Mouse (Mus musculus): ENCODE measurements at regions not wholly inside any gene's neighbourhood (a gene's known extent, or its start where the extent isn't known, plus 50 kb on each side); places are given as distances from the start of the nearest gene placed in this dataset.

DNA sequence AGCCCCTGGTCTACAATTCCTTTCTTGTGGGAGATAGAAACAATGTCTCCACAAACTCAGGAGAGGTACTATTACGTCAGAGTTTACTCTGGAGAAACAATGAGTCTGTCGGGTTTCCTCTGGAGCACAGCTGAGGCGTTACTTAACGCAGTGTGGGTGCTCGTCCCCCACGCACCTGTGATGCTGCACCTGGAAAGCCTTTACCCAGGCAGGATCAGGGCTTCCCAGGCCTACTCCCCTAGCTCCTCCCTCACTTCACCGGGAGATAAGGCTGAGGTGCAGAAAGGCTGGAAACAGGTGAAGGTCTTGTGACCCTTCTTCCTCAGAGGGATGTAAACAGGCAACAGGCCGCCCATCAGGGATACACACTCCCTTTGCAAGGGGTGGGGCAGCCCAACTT, 80.7 kb upstream of the Nr5a2 start:
- no peak overlapping the region for H3K4me3 ChIP-seq (ENCODE audit: insufficient read depth in 1 of 2, low read depth in 1 of 2, low read length in 2 of 2, poor library complexity in 1 of 2, severe bottlenecking in 1 of 2)
- H3K9me3 ChIP-seq (ENCODE audit: control insufficient read depth, insufficient read depth, low read depth, low read length) = no peaks in the 10 kb centered on the region
- in situ Hi-C loops (cut with MboI; ENCODE audit: low sequenced_read_pairs in 2 of 2, unreplicated experiment in 2 of 2) = no loop called here
- no peak overlapping the region for H3K27ac ChIP-seq (ENCODE audit: insufficient read depth, low read depth, low read length, poor library complexity, severe bottlenecking)
- DNase-seq (ENCODE audit: low read depth, low spot score) = no peak
- no peak overlapping the region for H3K9ac ChIP-seq (ENCODE audit: insufficient read depth, low read depth, low read length, poor library complexity, severe bottlenecking)
- TF ChIP-seq MAFK (IDR thresholded peaks at IDR 0.05; ENCODE audit: insufficient read depth, low read depth, low read length) (no peak), HCFC1 (IDR thresholded peaks at IDR 0.05; ENCODE audit: borderline replicate concordance, insufficient read depth, low read length) (no peak), ZNF384 (IDR thresholded peaks at IDR 0.05; ENCODE audit: low read depth, low read length) (no peak), CHD2 (IDR thresholded peaks at IDR 0.05; ENCODE audit: low read depth, low read length) (no peak), ZC3H11A (IDR thresholded peaks at IDR 0.05; ENCODE audit: borderline replicate concordance, low read depth, low read length) (no peak)
- H3K36me3 ChIP-seq (ENCODE audit: control insufficient read depth, insufficient read depth, low read length, poor library complexity, severe bottlenecking) = no peaks in the 10 kb centered on the region
- H3K4me1 ChIP-seq (ENCODE audit: control insufficient read depth in 2 of 2, insufficient read depth in 2 of 2, low read length in 2 of 2, poor library complexity in 1 of 2) = peaks cover 0 to 2% of the 10 kb centered on the region in 2 experiments; a peak in 1 of 4 replicates

DNA sequence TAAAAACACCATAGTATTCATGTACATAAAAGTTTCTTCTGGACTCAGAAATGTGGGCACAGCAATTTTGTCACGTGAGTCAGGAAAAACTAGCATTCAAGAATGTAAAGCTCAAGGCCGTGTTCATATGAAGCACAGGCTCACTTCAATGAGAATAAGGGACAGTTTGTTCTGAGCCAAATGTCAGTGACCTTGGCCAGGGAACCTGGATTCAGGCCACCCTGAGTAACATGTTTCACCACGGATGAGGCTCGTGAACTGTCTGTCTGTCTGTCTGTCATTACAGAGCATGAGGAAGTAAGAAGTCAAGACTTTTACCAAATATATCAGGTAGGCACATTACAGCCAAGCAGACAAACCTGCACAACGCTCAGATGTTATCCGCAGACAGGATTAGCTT, 74.3 kb upstream of the Nr5a2 start:
- in situ Hi-C loops (cut with MboI; ENCODE audit: low sequenced_read_pairs in 2 of 2, unreplicated experiment in 2 of 2) = no loop called here
- no peaks in the 10 kb centered on the region for H3K4me1 ChIP-seq (ENCODE audit: control insufficient read depth in 2 of 2, insufficient read depth in 2 of 2, low read length in 2 of 2, poor library complexity in 1 of 2)

GRCm38 (mm10) chr1:137033679-137034078, 73.4 kb upstream of the Nr5a2 start:
- DNase-seq (ENCODE audit: low read depth, low spot score) = no peak
- TF ChIP-seq HCFC1 (IDR thresholded peaks at IDR 0.05; ENCODE audit: borderline replicate concordance, insufficient read depth, low read length) = no peak
- Histone ChIP-seq H3K36me3 (ENCODE audit: control insufficient read depth, insufficient read depth, low read length, poor library complexity, severe bottlenecking) (no peaks in the 10 kb centered on the region), H3K4me3 (ENCODE audit: insufficient read depth in 1 of 2, low read depth in 1 of 2, low read length in 2 of 2, poor library complexity in 1 of 2, severe bottlenecking in 1 of 2) (no peak overlapping the region), H3K4me1 (ENCODE audit: control insufficient read depth in 2 of 2, insufficient read depth in 2 of 2, low read length in 2 of 2, poor library complexity in 1 of 2) (no peaks in the 10 kb centered on the region), H3K9ac (ENCODE audit: insufficient read depth, low read depth, low read length, poor library complexity, severe bottlenecking) (no peak overlapping the region), H3K9me3 (ENCODE audit: control insufficient read depth, insufficient read depth, low read depth, low read length) (no peaks in the 10 kb centered on the region), H3K27ac (ENCODE audit: insufficient read depth, low read depth, low read length, poor library complexity, severe bottlenecking) (no peak overlapping the region)
- in situ Hi-C loops (cut with MboI; ENCODE audit: low sequenced_read_pairs in 2 of 2, unreplicated experiment in 2 of 2) = no loop called here

More for the DNA sequence above, 74.3 kb upstream of the Nr5a2 start:
- H3K27ac ChIP-seq (ENCODE audit: insufficient read depth, low read depth, low read length, poor library complexity, severe bottlenecking) = no peak overlapping the region
- no peaks in the 10 kb centered on the region for H3K9me3 ChIP-seq (ENCODE audit: control insufficient read depth, insufficient read depth, low read depth, low read length)
- no peak overlapping the region for H3K4me3 ChIP-seq (ENCODE audit: insufficient read depth in 1 of 2, low read depth in 1 of 2, low read length in 2 of 2, poor library complexity in 1 of 2, severe bottlenecking in 1 of 2)
- H3K36me3 ChIP-seq (ENCODE audit: control insufficient read depth, insufficient read depth, low read length, poor library complexity, severe bottlenecking) = no peaks in the 10 kb centered on the region
- TF ChIP-seq MAFK (IDR thresholded peaks at IDR 0.05; ENCODE audit: insufficient read depth, low read depth, low read length) (no peak), HCFC1 (IDR thresholded peaks at IDR 0.05; ENCODE audit: borderline replicate concordance, insufficient read depth, low read length) (no peak), ZC3H11A (IDR thresholded peaks at IDR 0.05; ENCODE audit: borderline replicate concordance, low read depth, low read length) (no peak), ZNF384 (IDR thresholded peaks at IDR 0.05; ENCODE audit: low read depth, low read length) (no peak), CHD2 (IDR thresholded peaks at IDR 0.05; ENCODE audit: low read depth, low read length) (no peak)
- no peak overlapping the region for H3K9ac ChIP-seq (ENCODE audit: insufficient read depth, low read depth, low read length, poor library complexity, severe bottlenecking)
- no peak for DNase-seq (ENCODE audit: low read depth, low spot score)

DNA sequence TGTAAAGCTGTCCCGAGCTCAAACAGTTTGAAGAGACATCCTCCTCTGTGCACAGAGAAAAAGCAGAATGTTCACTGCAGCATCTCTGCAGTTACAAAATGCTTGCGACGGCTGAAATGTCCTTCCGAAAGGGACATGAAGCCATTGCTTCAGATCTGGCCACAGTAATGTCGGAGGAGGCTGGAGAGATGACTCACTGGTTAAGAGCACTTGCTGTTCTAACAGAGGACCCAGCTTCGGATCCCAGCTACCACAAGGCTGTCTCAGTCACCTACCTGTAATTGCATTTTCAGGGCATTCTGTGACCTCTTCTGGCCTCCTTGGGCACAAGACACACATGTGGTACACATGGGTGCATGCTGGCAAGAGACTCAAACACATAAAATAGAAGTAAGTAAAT, 63.5 kb upstream of the Nr5a2 start:
- in situ Hi-C loops (cut with MboI; ENCODE audit: low sequenced_read_pairs in 2 of 2, unreplicated experiment in 2 of 2) = no loop called here
- Histone ChIP-seq H3K27ac (ENCODE audit: insufficient read depth, low read depth, low read length, poor library complexity, severe bottlenecking) (no peak overlapping the region), H3K9me3 (ENCODE audit: control insufficient read depth, insufficient read depth, low read depth, low read length) (no peaks in the 10 kb centered on the region), H3K9ac (ENCODE audit: insufficient read depth, low read depth, low read length, poor library complexity, severe bottlenecking) (no peak overlapping the region), H3K4me1 (ENCODE audit: control insufficient read depth in 2 of 2, insufficient read depth in 2 of 2, low read length in 2 of 2, poor library complexity in 1 of 2) (no peaks in the 10 kb centered on the region), H3K36me3 (ENCODE audit: control insufficient read depth, insufficient read depth, low read length, poor library complexity, severe bottlenecking) (no peaks in the 10 kb centered on the region), H3K4me3 (ENCODE audit: insufficient read depth in 1 of 2, low read depth in 1 of 2, low read length in 2 of 2, poor library complexity in 1 of 2, severe bottlenecking in 1 of 2) (no peak overlapping the region)
- TF ChIP-seq ZC3H11A (IDR thresholded peaks at IDR 0.05; ENCODE audit: borderline replicate concordance, low read depth, low read length) (no peak), HCFC1 (IDR thresholded peaks at IDR 0.05; ENCODE audit: borderline replicate concordance, insufficient read depth, low read length) (no peak), MAFK (IDR thresholded peaks at IDR 0.05; ENCODE audit: insufficient read depth, low read depth, low read length) (no peak)
- DNase-seq (ENCODE audit: low read depth, low spot score) = no peak

GRCm38 (mm10) chr1:137020528-137020927, 60.3 kb upstream of the Nr5a2 start:
- in situ Hi-C loops (cut with MboI; ENCODE audit: low sequenced_read_pairs in 2 of 2, unreplicated experiment in 2 of 2) = no loop called here
- no peak for TF ChIP-seq ZNF384 (IDR thresholded peaks at IDR 0.05; ENCODE audit: low read depth, low read length)
- TF ChIP-seq ZC3H11A (IDR thresholded peaks at IDR 0.05; ENCODE audit: borderline replicate concordance, low read depth, low read length) = no peak
- TF ChIP-seq HCFC1 (IDR thresholded peaks at IDR 0.05; ENCODE audit: borderline replicate concordance, insufficient read depth, low read length) = no peak
- no peak for DNase-seq (ENCODE audit: low read depth, low spot score)
- Histone ChIP-seq H3K36me3 (ENCODE audit: control insufficient read depth, insufficient read depth, low read length, poor library complexity, severe bottlenecking) (no peaks in the 10 kb centered on the region), H3K27ac (ENCODE audit: insufficient read depth, low read depth, low read length, poor library complexity, severe bottlenecking) (no peak overlapping the region), H3K4me1 (ENCODE audit: control insufficient read depth in 2 of 2, insufficient read depth in 2 of 2, low read length in 2 of 2, poor library complexity in 1 of 2) (no peaks in the 10 kb centered on the region), H3K9ac (ENCODE audit: insufficient read depth, low read depth, low read length, poor library complexity, severe bottlenecking) (no peak overlapping the region), H3K9me3 (ENCODE audit: control insufficient read depth, insufficient read depth, low read depth, low read length) (no peaks in the 10 kb centered on the region), H3K4me3 (ENCODE audit: insufficient read depth in 1 of 2, low read depth in 1 of 2, low read length in 2 of 2, poor library complexity in 1 of 2, severe bottlenecking in 1 of 2) (no peak overlapping the region)

Measured in ES-E14 (cell line).